Mouse (Mus musculus) bone marrow macrophage, adult 2 months (primary cell): ENCODE results near the gene Layn.

Source experiments
- CTCF ChIP-seq: IDR thresholded peaks from 2 replicates; pipeline ENCODE4 v1.5.1; 2012; ENCODE audit warnings: low read depth, mild to moderate bottlenecking, low read length, moderate library complexity
- POLR2A ChIP-seq: IDR thresholded peaks from 2 replicates; pipeline ENCODE4 v1.6.1; 2012; ENCODE audit warnings: mild to moderate bottlenecking, low read depth, low read length, borderline replicate concordance

- TF ChIP-seq CTCF (no peak), POLR2A (no peak)
These were observed 26.3 kb upstream of the Layn start for GRCm38 (mm10) chr9:51102963-51103807.
